Mouse (Mus musculus): ENCODE data around the gene Slc35f1.

- TF ChIP-seq GATA1 (IDR thresholded peaks at IDR 0.05; ENCODE audit: borderline replicate concordance, low read length) (no peak), FLI1 (IDR thresholded peaks at IDR 0.05; ENCODE audit: low read length) (no peak)
Observed at GRCm38 (mm10) chr10:52979251-52979650, 288.9 kb downstream of the Slc35f1 start.
